Mouse (Mus musculus) brain, embryonic 14.5 days (tissue): ENCODE data around the gene D1Ertd622e.

Experiments
- CTCF ChIP-seq: fragments of 200-500 bp; IDR thresholded peaks from 2 replicates; pipeline ENCODE4 v1.5.1; 2012; ENCODE audit warnings: inconsistent platforms, mild to moderate bottlenecking, moderate library complexity, borderline replicate concordance; ENCODE audit not compliant: insufficient read depth, insufficient read length; ENCODE audit errors: extremely low read depth
- POLR2A ChIP-seq: fragments of 200-500 bp; IDR thresholded peaks from 2 replicates; pipeline ENCODE4 v1.6.1; 2012; ENCODE audit warnings: mild to moderate bottlenecking, inconsistent platforms, borderline replicate concordance; ENCODE audit not compliant: poor library complexity, insufficient read depth, insufficient read length, severe bottlenecking; ENCODE audit errors: extremely low read depth

GRCm38 (mm10) chr1:97599101-97599500 lies 62.8 kb downstream of the D1Ertd622e start:
- TF ChIP-seq CTCF (no peak), POLR2A (no peak)
